ENCODE assay signal across 7 mouse cellular contexts in genomic region chr4:125015806-125016635, GRCm38 (mm10). TPM values are rescaled to one million over a fixed set of nuclear protein-coding genes. Genes with fewer than 3 reads are reported as not detected.
A peak's percentile ranks its signal among the peaks of the same experiment; 100 is the strongest.
DNase-seq lines count a peak whose midpoint lies in the region; ATAC-seq and TF ChIP-seq lines count a peak whose summit lies in the region.

Gene Gnl2 (plus strand): TSS chr4:125016585.

- no peaks in the 10 kb centered on the region for H3K9me3 ChIP-seq in ES-Bruce4 (replicated peaks; ENCODE audit: control insufficient read depth, insufficient read depth, low read length, poor library complexity, severe bottlenecking)
- H3K9me3 ChIP-seq in forebrain, embryonic 16.5 days (ENCODE audit: control insufficient read depth, low read length), result no peaks in the 10 kb centered on the region
- no peaks in the 10 kb centered on the region for H3K9me3 ChIP-seq in liver, embryonic 11.5 days (ENCODE audit: control insufficient read depth, low read length)
- no peaks in the 10 kb centered on the region for H3K9me3 ChIP-seq in midbrain, postnatal 0 days (ENCODE audit: low read length)

- no peaks in the 10 kb centered on the region for H3K27me3 ChIP-seq in ES-Bruce4 (ENCODE audit: control insufficient read depth, insufficient read depth, low read length, poor library complexity, severe bottlenecking)
- H3K27me3 ChIP-seq in forebrain, embryonic 16.5 days (replicated peaks; ENCODE audit: control insufficient read depth, insufficient read depth, low read length), result no peaks in the 10 kb centered on the region
- peaks cover 8% of the 10 kb centered on the region for H3K27me3 ChIP-seq in liver, embryonic 11.5 days (replicated peaks; ENCODE audit: control insufficient read depth, insufficient read depth, low read length)
- H3K27me3 ChIP-seq in midbrain, postnatal 0 days (ENCODE audit: insufficient read depth, low read length), result no peaks in the 10 kb centered on the region

- no peak within 1 kb of the TSS for H3K9ac ChIP-seq in ES-Bruce4 (ENCODE audit: low read depth, poor library complexity, severe bottlenecking)
- no peak within 1 kb of the TSS for H3K9ac ChIP-seq in forebrain, embryonic 16.5 days (replicated peaks; ENCODE audit: low read depth, low read length)
- no peak within 1 kb of the TSS for H3K9ac ChIP-seq in liver, embryonic 11.5 days (ENCODE audit: low read depth, low read length)
- no peak within 1 kb of the TSS for H3K9ac ChIP-seq in midbrain, postnatal 0 days (replicated peaks; ENCODE audit: low read length, poor library complexity, severe bottlenecking)

- no peak for TF ChIP-seq POLR2A in ES-Bruce4 (IDR thresholded peaks at IDR 0.05; ENCODE audit: insufficient read depth, low read length)

- no peaks in the 10 kb centered on the region for H3K4me1 ChIP-seq in ES-Bruce4 (ENCODE audit: control insufficient read depth, insufficient read depth, low read length)
- no peaks in the 10 kb centered on the region for H3K4me1 ChIP-seq in forebrain, embryonic 16.5 days (replicated peaks; ENCODE audit: control insufficient read depth, insufficient read depth, low read length)
- H3K4me1 ChIP-seq in liver, embryonic 11.5 days (replicated peaks; ENCODE audit: control insufficient read depth, insufficient read depth, low read length), result no peaks in the 10 kb centered on the region
- H3K4me1 ChIP-seq in midbrain, postnatal 0 days (ENCODE audit: insufficient read depth, low read length), result no peaks in the 10 kb centered on the region

- H3K36me3 ChIP-seq in ES-Bruce4 (ENCODE audit: control insufficient read depth, insufficient read depth, low read length, poor library complexity, severe bottlenecking), result no peaks in the 10 kb centered on the region
- H3K36me3 ChIP-seq in forebrain, embryonic 16.5 days (ENCODE audit: control insufficient read depth, insufficient read depth), result no peaks in the 10 kb centered on the region
- no peaks in the 10 kb centered on the region for H3K36me3 ChIP-seq in liver, embryonic 11.5 days (ENCODE audit: control insufficient read depth, insufficient read depth, low read length)
- H3K36me3 ChIP-seq in midbrain, postnatal 0 days (ENCODE audit: insufficient read depth, low read length), result no peaks in the 10 kb centered on the region

- no peak within 1 kb of the TSS for H3K4me2 ChIP-seq in forebrain, embryonic 16.5 days (ENCODE audit: low read length)
- no peak within 1 kb of the TSS for H3K4me2 ChIP-seq in liver, embryonic 11.5 days
- no peak within 1 kb of the TSS for H3K4me2 ChIP-seq in midbrain, postnatal 0 days (ENCODE audit: low read depth, low read length, poor library complexity, severe bottlenecking)

- TF ChIP-seq CTCF in ES-Bruce4 (IDR thresholded peaks at IDR 0.05; ENCODE audit: low read depth, low read length), result no peak
- TF ChIP-seq CTCF in midbrain, postnatal 0 days (IDR thresholded peaks at IDR 0.05), result no peak

- H3K4me3 ChIP-seq in ES-Bruce4 (ENCODE audit: low read depth, low read length), result no peak within 1 kb of the TSS
- H3K4me3 ChIP-seq in forebrain, embryonic 16.5 days (replicated peaks; ENCODE audit: low read length), result no peak within 1 kb of the TSS
- H3K4me3 ChIP-seq in liver, embryonic 11.5 days (ENCODE audit: low read depth, low read length), result no peak within 1 kb of the TSS
- H3K4me3 ChIP-seq in midbrain, postnatal 0 days (ENCODE audit: low read depth, low read length), result no peak within 1 kb of the TSS

- ATAC-seq in forebrain, embryonic 16.5 days, result no peak
- ATAC-seq in hematopoietic stem cell, adult 5-6 weeks (replicated peaks in 1 of 2; ENCODE audit: insufficient read depth in 1 of 2, low FRiP score in 2 of 2, low TSS enrichment in 1 of 2, low read depth in 1 of 2, poor library complexity in 2 of 2, severe bottlenecking in 2 of 2), result peak; percentile 44 to 49; a peak in 2 of 4 replicates
- no peak for ATAC-seq in liver, embryonic 11.5 days (replicated peaks; ENCODE audit: low FRiP score)
- no peak for ATAC-seq in midbrain, postnatal 0 days (ENCODE audit: low FRiP score)

- no peak within 1 kb of the TSS for H3K27ac ChIP-seq in ES-Bruce4 (ENCODE audit: insufficient read depth, low read length)
- no peak within 1 kb of the TSS for H3K27ac ChIP-seq in forebrain, embryonic 16.5 days (ENCODE audit: low read length)
- H3K27ac ChIP-seq in liver, embryonic 11.5 days (ENCODE audit: low read depth, low read length), result no peak within 1 kb of the TSS
- no peak within 1 kb of the TSS for H3K27ac ChIP-seq in midbrain, postnatal 0 days (ENCODE audit: low read depth, low read length)

- whole genome bisulfite sequencing in forebrain, embryonic 16.5 days, result 87% methylated on average over 10 of the region's 10 CpGs
- 70% methylated on average over 10 of the region's 10 CpGs for WGBS in liver, embryonic 11.5 days
- 84% methylated on average over 10 of the region's 10 CpGs for WGBS in midbrain, postnatal 0 days

- no peak for DNase-seq in adrenal gland, adult 18-20 months (ENCODE audit: low spot score in 2 of 2)
- DNase-seq in liver, embryonic 11.5 days (ENCODE audit: low spot score), result no peak
- no peak for DNase-seq in midbrain, postnatal 0 days (ENCODE audit: low spot score)
- no peak for DNase-seq in thymus, postnatal 10 days (ENCODE audit: low spot score in 2 of 2)

- TF ChIP-seq EP300 in ES-Bruce4 (IDR thresholded peaks at IDR 0.05; ENCODE audit: insufficient read depth, low read depth, low read length), result no peak

RNA-seq across cellular contexts. Expression of gene Gnl2, which starts in this region (rescaled TPM):
- 112 and 140 TPM in 2 replicates for polyA plus RNA-seq in ES-Bruce4 (2011; ENCODE audit: insufficient read depth, insufficient read length, low read depth, missing spikeins)
- total RNA-seq in adrenal gland, adult 18-20 months (2021), result 10 to 100 TPM; 57.3 to 61.3 TPM
- 101 and 107 TPM in 2 replicates for polyA plus RNA-seq in forebrain, embryonic 16.5 days (2015; fragmentation: Nextera tagmentation; extraction: Ambion mirVana)
- total RNA-seq in hematopoietic stem cell, adult 5-6 weeks (2017), result 161 and 225 TPM in 2 replicates
- polyA plus RNA-seq in liver, embryonic 11.5 days (2014; fragmentation: Nextera tagmentation; extraction: Ambion mirVana), result 106 and 107 TPM in 2 replicates
- 51.8 and 57.3 TPM in 2 replicates for total RNA-seq in midbrain, postnatal 0 days (2014; rRNA removed)
- 72.5 and 77.5 TPM in 2 replicates for polyA plus RNA-seq in midbrain, postnatal 0 days (2015; fragmentation: Nextera tagmentation; extraction: Ambion mirVana)

Comparison
In these comparisons a context has a peak if more than half of its experiments do, and no peak if none do; other contexts are left out.
1. ATAC-seq: peak in hematopoietic stem cell, adult 5-6 weeks (2 of 2); none in forebrain, embryonic 16.5 days (single experiment), liver, embryonic 11.5 days (single experiment) and midbrain, postnatal 0 days (single experiment).